Mouse (Mus musculus) bone marrow macrophage, adult 2 months (primary cell): ENCODE measurements around the gene Col18a1. TPM values are rescaled to one million over a fixed set of nuclear protein-coding genes. Genes with fewer than 3 reads are reported as not detected.
A peak's percentile ranks its signal among the peaks of the same experiment; 100 is the strongest.

Source experiments
- H3K27ac ChIP-seq: 2 replicates; pipeline ENCODE4 v1.5.1; 2012; ENCODE audit warnings: low read depth, low read length; ENCODE audit not compliant: insufficient read depth
- H3K4me1 ChIP-seq: 2 replicates; pipeline ENCODE4 v1.6.1; 2012; ENCODE audit warnings: low read length; ENCODE audit not compliant: control insufficient read depth, insufficient read depth
- H3K4me3 ChIP-seq: 2 replicates; pipeline ENCODE4 v1.5.1; 2012; ENCODE audit warnings: mild to moderate bottlenecking, low read length, moderate library complexity; ENCODE audit not compliant: insufficient read depth
- CTCF ChIP-seq: IDR thresholded peaks from 2 replicates; pipeline ENCODE4 v1.5.1; 2012; ENCODE audit warnings: low read depth, mild to moderate bottlenecking, low read length, moderate library complexity
- POLR2A ChIP-seq: IDR thresholded peaks from 2 replicates; pipeline ENCODE4 v1.6.1; 2012; ENCODE audit warnings: mild to moderate bottlenecking, low read depth, low read length, borderline replicate concordance
- polyA plus RNA-seq: library from polyadenylated mRNA; stranded (reverse); fragments of >200 nt; gene quantifications from 2 replicates; pipeline ENCODE4 v1.2.4, GENCODE M21; 2012; ENCODE audit not compliant: missing spikeins, insufficient read depth, insufficient read length

The Col18a1 gene
- polyA plus RNA-seq, 1 experiment: 50.9 TPM

GRCm38 (mm10) chr10:77021399-77022052 lies 144.8 kb downstream of the Col18a1 start:
- no peak for TF ChIP-seq POLR2A
- TF ChIP-seq CTCF: peak; percentile 98
- no peak overlapping the region for H3K27ac ChIP-seq
- no peaks in the 10 kb centered on the region for H3K4me1 ChIP-seq
- H3K4me3 ChIP-seq: no peak overlapping the region

GRCm38 (mm10) chr10:77017662-77018061 lies 148.7 kb downstream of the Col18a1 start:
- H3K27ac ChIP-seq: no peak overlapping the region
- no peak overlapping the region for H3K4me3 ChIP-seq
- TF ChIP-seq POLR2A (no peak), CTCF (no peak)
- H3K4me1 ChIP-seq: no peaks in the 10 kb centered on the region

GRCm38 (mm10) chr10:77017061-77017460 lies 149.3 kb downstream of the Col18a1 start:
- H3K27ac ChIP-seq: no peak overlapping the region
- H3K4me1 ChIP-seq: no peaks in the 10 kb centered on the region
- no peak for TF ChIP-seq POLR2A
- no peak for TF ChIP-seq CTCF
- H3K4me3 ChIP-seq: no peak overlapping the region

GRCm38 (mm10) chr10:77016499-77016898 lies 149.8 kb downstream of the Col18a1 start:
- no peaks in the 10 kb centered on the region for H3K4me1 ChIP-seq
- no peak overlapping the region for H3K27ac ChIP-seq
- no peak for TF ChIP-seq POLR2A
- no peak overlapping the region for H3K4me3 ChIP-seq

- no peak overlapping the region for H3K4me3 ChIP-seq
- no peak overlapping the region for H3K27ac ChIP-seq
- TF ChIP-seq CTCF (no peak), POLR2A (no peak)
- H3K4me1 ChIP-seq: no peaks in the 10 kb centered on the region
Observed at GRCm38 (mm10) chr10:77016080-77016479, 150.3 kb downstream of the Col18a1 start.

GRCm38 (mm10) chr10:77011681-77012080 lies 154.7 kb downstream of the Col18a1 start:
- TF ChIP-seq CTCF (no peak), POLR2A (no peak)
- Histone ChIP-seq H3K4me1 (no peaks in the 10 kb centered on the region), H3K4me3 (no peak overlapping the region), H3K27ac (no peak overlapping the region)

- no peaks in the 10 kb centered on the region for H3K4me1 ChIP-seq
- H3K4me3 ChIP-seq: no peak overlapping the region
- no peak for TF ChIP-seq POLR2A
- no peak for TF ChIP-seq CTCF
- H3K27ac ChIP-seq: no peak overlapping the region
Observed at GRCm38 (mm10) chr10:77008698-77009097, 157.7 kb downstream of the Col18a1 start.

- TF ChIP-seq CTCF (no peak), POLR2A (no peak)
- no peak overlapping the region for H3K27ac ChIP-seq
- no peaks in the 10 kb centered on the region for H3K4me1 ChIP-seq
- H3K4me3 ChIP-seq: no peak overlapping the region
Observed at GRCm38 (mm10) chr10:77008109-77008561, 158.2 kb downstream of the Col18a1 start.

GRCm38 (mm10) chr10:77007433-77008108 lies 158.8 kb downstream of the Col18a1 start:
- H3K4me3 ChIP-seq: no peak overlapping the region
- no peak for TF ChIP-seq CTCF

GRCm38 (mm10) chr10:77004936-77005335 lies 161.4 kb downstream of the Col18a1 start:
- H3K27ac ChIP-seq: no peak overlapping the region
- TF ChIP-seq POLR2A: no peak
- no peak for TF ChIP-seq CTCF

More at GRCm38 (mm10) chr10:77007433-77008108, 158.8 kb downstream of the Col18a1 start:
- Histone ChIP-seq H3K4me1 (no peaks in the 10 kb centered on the region), H3K27ac (no peak overlapping the region)

More at GRCm38 (mm10) chr10:77004936-77005335, 161.4 kb downstream of the Col18a1 start:
- Histone ChIP-seq H3K4me1 (no peaks in the 10 kb centered on the region), H3K4me3 (no peak overlapping the region)

Other genes starting within 250 kb of the Col18a1 start
- 5.9 and 6.1 TPM in 2 replicates for gene Pcbp3, start 204.7 kb downstream of the Col18a1 start, polyA plus RNA-seq
- gene Slc19a1, start 134.3 kb downstream of the Col18a1 start, polyA plus RNA-seq: 7.9 and 10.7 TPM in 2 replicates
- 43.9 and 44.5 TPM in 2 replicates for gene Pofut2, start 92.7 kb upstream of the Col18a1 start, polyA plus RNA-seq